Mouse (Mus musculus) limb, embryonic 15.5 days (tissue): ENCODE measurements around the gene Tpi1. TPM values are rescaled to one million over a fixed set of nuclear protein-coding genes. Genes with fewer than 3 reads are reported as not detected.
"Not testable (repeated sequence)": the region's sequence is repeated elsewhere in the genome, so short reads cannot be mapped to it uniquely, and the experiment has no call there.

Source experiments
- ATAC-seq: fragments of 200-750 bp; cut with Nextera tagmentation; 2 replicates; pipeline ENCODE4 v1.8.0; 2017; ENCODE audit warnings: low read depth, moderate TSS enrichment; ENCODE audit not compliant: insufficient number of reproducible peaks, low FRiP score, low TSS enrichment
- H3K27ac ChIP-seq: fragments of 300-500 bp; sonication (generic); 2 replicates; pipeline ENCODE4 v1.5.1; 2015; ENCODE audit warnings: moderate library complexity, mild to moderate bottlenecking, inconsistent platforms
- H3K27me3 ChIP-seq: fragments of 300-500 bp; sonication (generic); 2 replicates; pipeline ENCODE4 v1.6.1; 2015; ENCODE audit warnings: inconsistent platforms
- H3K36me3 ChIP-seq: fragments of 300-500 bp; sonication (generic); 2 replicates; pipeline ENCODE4 v1.6.1; 2015; ENCODE audit warnings: inconsistent platforms
- H3K4me1 ChIP-seq: fragments of 300-500 bp; sonication (generic); 2 replicates; pipeline ENCODE4 v1.6.1; 2015; ENCODE audit warnings: inconsistent platforms
- H3K4me2 ChIP-seq: fragments of 300-500 bp; sonication (generic); 2 replicates; pipeline ENCODE4 v1.6.1; 2015; ENCODE audit warnings: mild to moderate bottlenecking, inconsistent platforms
- H3K4me3 ChIP-seq: fragments of 300-500 bp; sonication (generic); 2 replicates; pipeline ENCODE4 v1.5.1; 2015; ENCODE audit warnings: mild to moderate bottlenecking, inconsistent platforms
- H3K9ac ChIP-seq: fragments of 300-500 bp; sonication (generic); 2 replicates; pipeline ENCODE4 v1.6.1; 2015; ENCODE audit warnings: inconsistent platforms
- H3K9me3 ChIP-seq: fragments of 300-500 bp; sonication (generic); 2 replicates; pipeline ENCODE4 v1.6.1; 2016; ENCODE audit warnings: inconsistent platforms
- WGBS: fragments of 180-500 bp; shearing (Covaris S2); methylation state at CpG from one replicate; pipeline ENCODE4 v1.1.7; 2015; 5-methylcytosine and 5-hydroxymethylcytosine counted together
- polyA plus RNA-seq: library from polyadenylated mRNA; unstranded; fragments of >200 nt; fragmentation: Nextera tagmentation; extraction: Ambion mirVana; gene quantifications from 2 replicates; pipeline ENCODE4 v1.2.1, GENCODE M21; 2015

Tpi1 gene
- polyA plus RNA-seq, 1 experiment from 2014 or later = 940 TPM

- H3K9ac ChIP-seq = peak overlapping the region; percentile 93
- peak overlapping the region; percentile 87 for H3K4me3 ChIP-seq
- peaks cover 32% of the 10 kb centered on the region for H3K36me3 ChIP-seq
- peak; percentile 66 for ATAC-seq
- 6% methylated on average over 13 of the region's 14 CpGs for WGBS
- no peaks in the 10 kb centered on the region for H3K9me3 ChIP-seq
- peak overlapping the region; percentile 99 for H3K27ac ChIP-seq
- peaks cover 48% of the 10 kb centered on the region for H3K4me1 ChIP-seq
- H3K4me2 ChIP-seq = peak overlapping the region; percentile 69
- H3K27me3 ChIP-seq = no peaks in the 10 kb centered on the region
Measured at GRCm38 (mm10) chr6:124856321-124856720, 42.2 kb upstream of the Tpi1 start.

GRCm38 (mm10) chr6:124854647-124855046, 40.6 kb upstream of the Tpi1 start:
- ATAC-seq = no peak
- peaks cover 41% of the 10 kb centered on the region for H3K36me3 ChIP-seq

DNA sequence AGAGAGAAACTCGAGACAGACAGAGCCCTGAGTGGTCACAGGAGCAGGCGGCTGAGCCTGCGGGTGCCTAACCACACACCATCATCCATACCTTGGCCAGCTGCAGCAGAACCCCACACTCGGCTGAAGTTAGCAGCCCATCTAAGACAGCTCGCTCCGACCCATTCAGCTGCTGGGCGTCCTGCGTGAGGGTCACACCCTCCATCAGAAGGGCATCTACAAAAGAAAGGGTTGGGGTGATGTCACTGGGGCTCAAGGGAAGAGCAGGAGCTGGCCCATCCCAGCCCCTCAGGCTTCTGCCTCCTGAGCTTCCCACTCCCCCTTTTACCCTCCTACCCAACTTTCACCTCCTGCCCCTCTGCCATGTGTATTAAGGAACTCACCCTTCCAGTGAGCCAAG, 36.4 kb upstream of the Tpi1 start:
- H3K4me1 ChIP-seq = peaks cover 11% of the 10 kb centered on the region
- H3K36me3 ChIP-seq = peaks cover 67% of the 10 kb centered on the region
- no peak overlapping the region for H3K4me2 ChIP-seq
- H3K9me3 ChIP-seq = no peaks in the 10 kb centered on the region
- 47% methylated on average over 8 of the region's 8 CpGs for WGBS
- no peak for ATAC-seq
- H3K27ac ChIP-seq = no peak overlapping the region
- no peak overlapping the region for H3K9ac ChIP-seq
- no peaks in the 10 kb centered on the region for H3K27me3 ChIP-seq
- no peak overlapping the region for H3K4me3 ChIP-seq

More at GRCm38 (mm10) chr6:124854647-124855046, 40.6 kb upstream of the Tpi1 start:
- no peak overlapping the region for H3K4me2 ChIP-seq
- no peaks in the 10 kb centered on the region for H3K27me3 ChIP-seq
- no peak overlapping the region for H3K4me3 ChIP-seq
- H3K4me1 ChIP-seq = peaks cover 37% of the 10 kb centered on the region
- 0 out of 2 replicates have a peak overlapping the region, but pooled peaks have one; percentile 24 for H3K27ac ChIP-seq
- H3K9me3 ChIP-seq = no peaks in the 10 kb centered on the region
- no peak overlapping the region for H3K9ac ChIP-seq
- WGBS = 67% methylated on average over 12 of the region's 12 CpGs

GRCm38 (mm10) chr6:124847305-124847704, 33.2 kb upstream of the Tpi1 start:
- 12% methylated on average over 9 of the region's 9 CpGs for WGBS
- Histone ChIP-seq H3K27ac (no peak overlapping the region), H3K9me3 (no peaks in the 10 kb centered on the region), H3K4me2 (no peak overlapping the region), H3K9ac (no peak overlapping the region), H3K36me3 (peaks cover 72% of the 10 kb centered on the region), H3K4me1 (peaks cover 2% of the 10 kb centered on the region; the same call in 1 of the 2 replicates), H3K4me3 (no peak overlapping the region), H3K27me3 (no peaks in the 10 kb centered on the region)
- peak; percentile 71; the same call in 1 of the 2 replicates for ATAC-seq

DNA sequence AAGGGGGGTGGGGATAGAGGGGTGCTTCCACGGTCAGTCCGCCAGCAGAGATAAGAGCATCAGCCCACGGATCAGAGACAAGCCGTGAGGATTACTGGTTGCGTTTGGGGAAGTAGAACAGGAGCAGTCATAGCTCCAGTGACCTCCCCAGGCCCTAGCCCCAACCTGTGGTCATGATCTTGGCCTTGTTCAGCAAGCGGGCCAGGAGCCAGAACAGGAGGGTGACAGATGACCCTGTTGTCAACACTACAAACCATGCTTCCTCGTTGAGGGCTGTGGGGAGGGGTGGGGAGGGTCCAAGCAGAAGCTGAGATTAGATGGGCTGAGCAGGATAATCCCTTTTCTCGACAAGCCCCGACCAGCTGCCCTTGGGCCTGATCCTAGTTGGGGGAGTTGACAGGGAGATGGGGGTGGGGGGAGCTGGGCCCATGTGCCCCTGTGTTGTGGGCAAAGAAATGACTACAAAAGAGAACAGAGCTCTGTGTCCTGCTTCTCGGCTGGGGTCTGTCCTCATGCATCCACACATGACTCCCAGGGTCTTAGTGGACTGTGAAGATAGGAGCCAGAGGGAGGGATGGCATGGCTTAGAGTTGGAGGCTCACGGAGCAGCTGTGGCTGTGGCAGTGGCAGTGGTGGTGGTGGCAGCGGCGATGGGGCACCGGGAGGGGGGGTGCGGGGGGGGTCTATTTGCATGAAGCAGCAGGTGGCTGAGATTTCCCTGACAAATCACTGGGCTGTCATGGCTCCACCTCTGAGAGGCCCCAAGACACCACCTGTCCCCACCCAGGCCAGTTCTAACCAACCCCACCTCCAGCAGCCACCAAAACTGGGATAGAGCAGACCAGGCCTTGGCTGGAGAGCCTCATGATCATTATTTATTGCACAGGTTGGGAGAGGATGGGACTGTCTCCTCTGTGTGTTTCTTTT, 26.4 kb upstream of the Tpi1 start, which contains the start of gene Gnb3:
TSS of gene Gnb3 (minus strand) at position 35 of the 927 bp plus-strand sequence.
- Histone ChIP-seq H3K36me3 (peaks cover 39% of the 10 kb centered on the region), H3K27me3 (no peaks in the 10 kb centered on the region), H3K27ac (no peak within 1 kb of the TSS; the same call in 1 of the 2 replicates), H3K4me2 (no peak within 1 kb of the TSS), H3K4me3 (no peak within 1 kb of the TSS), H3K9ac (no peak within 1 kb of the TSS), H3K4me1 (peaks cover 24% of the 10 kb centered on the region), H3K9me3 (no peaks in the 10 kb centered on the region)
- 32% methylated on average over 15 of the region's 15 CpGs for WGBS
- ATAC-seq = no peak

GRCm38 (mm10) chr6:124839805-124840204, 25.7 kb upstream of the Tpi1 start:
- peaks cover 32% of the 10 kb centered on the region for H3K36me3 ChIP-seq
- no peak overlapping the region for H3K4me2 ChIP-seq
- no peak overlapping the region for H3K27ac ChIP-seq
- WGBS = 9% methylated on average over 8 of the region's 8 CpGs
- H3K9me3 ChIP-seq = no peaks in the 10 kb centered on the region
- no peaks in the 10 kb centered on the region for H3K27me3 ChIP-seq
- ATAC-seq = no peak
- peaks cover 27% of the 10 kb centered on the region for H3K4me1 ChIP-seq
- no peak overlapping the region for H3K4me3 ChIP-seq
- H3K9ac ChIP-seq = no peak overlapping the region

DNA sequence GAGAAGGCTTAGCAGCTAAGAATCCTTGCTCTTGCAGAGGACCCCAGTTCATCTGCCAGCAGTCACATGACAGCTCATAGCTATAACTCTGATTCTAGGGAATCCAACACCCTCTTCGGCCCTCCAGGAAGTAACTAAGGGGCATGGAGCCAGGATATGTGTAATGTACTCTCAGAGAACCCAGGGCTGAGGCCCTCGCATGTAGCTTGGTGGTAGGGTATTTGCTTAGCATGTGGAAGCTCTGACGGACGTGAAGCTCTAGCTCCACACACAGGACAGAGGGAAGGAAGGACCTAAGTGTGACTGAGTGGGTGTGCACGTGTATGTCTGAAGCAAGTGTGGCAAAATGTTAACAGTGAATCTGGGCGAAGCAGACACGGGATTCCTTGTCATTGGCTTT, 22.3 kb upstream of the Tpi1 start:
- no peak for ATAC-seq
- WGBS = 65% methylated on average over 7 of the region's 7 CpGs

GRCm38 (mm10) chr6:124835531-124835930, 21.4 kb upstream of the Tpi1 start:
- Histone ChIP-seq H3K27ac (no peak overlapping the region), H3K4me1 (peaks cover 38% of the 10 kb centered on the region)

More for the DNA sequence above, 22.3 kb upstream of the Tpi1 start:
- Histone ChIP-seq H3K27ac (no peak overlapping the region), H3K27me3 (no peaks in the 10 kb centered on the region), H3K4me1 (peaks cover 35% of the 10 kb centered on the region), H3K4me2 (no peak overlapping the region), H3K9ac (no peak overlapping the region), H3K36me3 (peaks cover 29% of the 10 kb centered on the region), H3K4me3 (no peak overlapping the region), H3K9me3 (no peaks in the 10 kb centered on the region)

DNA sequence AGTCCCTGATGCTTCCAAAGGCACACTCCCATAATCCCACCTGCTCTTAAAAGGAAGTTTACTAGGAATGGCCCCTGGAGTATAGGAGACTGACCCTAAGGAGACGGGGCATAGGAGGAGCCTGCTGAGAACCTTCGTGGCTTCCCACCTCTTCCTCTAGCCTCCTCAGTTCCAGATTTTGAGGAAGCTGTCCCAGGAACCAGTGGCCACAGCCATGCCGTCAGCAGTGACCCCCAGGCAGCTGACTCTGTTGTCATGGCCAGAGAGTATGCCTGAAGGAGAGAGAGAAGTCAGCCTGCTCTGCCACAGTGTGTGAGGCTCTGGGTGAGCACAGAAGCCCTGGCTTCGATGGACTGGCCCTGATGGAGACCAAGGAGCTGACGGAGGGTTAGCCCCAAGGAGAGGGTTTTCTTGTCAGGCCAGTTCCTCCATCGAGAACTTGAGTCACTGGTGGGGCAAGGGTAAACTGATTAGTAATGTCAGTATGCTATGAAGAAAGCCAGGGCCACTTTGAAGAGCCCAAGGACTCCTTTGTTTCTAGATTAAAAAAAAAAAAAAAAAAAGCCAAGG, 20.5 kb upstream of the Tpi1 start:
- no peak overlapping the region for H3K9ac ChIP-seq
- H3K4me2 ChIP-seq = no peak overlapping the region
- H3K36me3 ChIP-seq = peaks cover 26% of the 10 kb centered on the region
- H3K4me3 ChIP-seq = no peak overlapping the region
- H3K27ac ChIP-seq = no peak overlapping the region
- no peak for ATAC-seq
- no peaks in the 10 kb centered on the region for H3K27me3 ChIP-seq
- 75% methylated on average over 6 of the region's 6 CpGs for WGBS
- no peaks in the 10 kb centered on the region for H3K9me3 ChIP-seq
- peaks cover 33% of the 10 kb centered on the region for H3K4me1 ChIP-seq

More at GRCm38 (mm10) chr6:124835531-124835930, 21.4 kb upstream of the Tpi1 start:
- Histone ChIP-seq H3K27me3 (no peaks in the 10 kb centered on the region), H3K4me3 (no peak overlapping the region), H3K9ac (no peak overlapping the region; the same call in 1 of the 2 replicates), H3K36me3 (peaks cover 26% of the 10 kb centered on the region), H3K4me2 (no peak overlapping the region), H3K9me3 (no peaks in the 10 kb centered on the region)
- WGBS = 38% methylated on average over 10 of the region's 10 CpGs
- ATAC-seq = no peak

DNA sequence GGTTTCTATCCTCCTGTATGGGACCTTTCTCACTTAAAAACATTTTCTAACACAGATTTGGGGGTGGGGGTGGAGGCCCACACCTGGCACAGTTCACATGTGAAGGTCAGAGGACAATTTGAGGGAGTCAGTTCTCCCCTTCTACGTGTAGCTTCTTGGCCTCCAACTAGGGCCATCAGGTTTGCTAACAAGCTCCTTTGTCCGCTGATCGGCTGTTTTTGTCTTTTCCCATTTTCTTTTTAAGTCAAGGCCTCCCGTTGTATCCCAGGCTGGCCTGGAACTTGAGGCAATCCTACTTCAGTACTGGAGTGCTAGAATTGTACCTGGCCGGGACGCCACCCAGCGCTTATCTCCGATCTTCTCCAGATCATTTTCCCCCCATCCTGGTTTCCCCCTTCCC, 17.6 kb upstream of the Tpi1 start:
- no peak overlapping the region for H3K27ac ChIP-seq
- ATAC-seq = no peak
- no peak overlapping the region for H3K4me2 ChIP-seq
- WGBS = 91% methylated on average over 8 of the region's 8 CpGs
- peaks cover 42% of the 10 kb centered on the region for H3K4me1 ChIP-seq
- no peaks in the 10 kb centered on the region for H3K9me3 ChIP-seq
- H3K36me3 ChIP-seq = peaks cover 31% of the 10 kb centered on the region
- no peaks in the 10 kb centered on the region for H3K27me3 ChIP-seq
- no peak overlapping the region for H3K9ac ChIP-seq
- peak overlapping the region; percentile 74; the same call in 1 of the 2 replicates for H3K4me3 ChIP-seq

GRCm38 (mm10) chr6:124831199-124831598, 17.1 kb upstream of the Tpi1 start:
- Histone ChIP-seq H3K4me2 (peak overlapping the region; percentile 87), H3K4me3 (peak overlapping the region; percentile 74), H3K4me1 (peaks cover 38% of the 10 kb centered on the region), H3K36me3 (peaks cover 33% of the 10 kb centered on the region)
- not testable (repeated sequence) for ATAC-seq, H3K27me3 ChIP-seq, H3K9ac ChIP-seq, H3K27ac ChIP-seq, H3K9me3 ChIP-seq
- WGBS = 93% methylated on average over 4 of the region's 4 CpGs
